Mouse (Mus musculus) megakaryocyte-erythroid progenitor cell, adult 5 weeks (primary cell): ENCODE results near the gene Gm17387. TPM values are rescaled to one million over a fixed set of nuclear protein-coding genes. Genes with fewer than 3 reads are reported as not detected.

Experiments
- polyA plus RNA-seq: library from polyadenylated mRNA; stranded (reverse); fragments of >175 nt; gene quantifications from 2 replicates; pipeline ENCODE4 v1.2.3, GENCODE M21; 2012

Gene Gm17387
- polyA plus RNA-seq = not detected in 2 replicates

GRCm38 (mm10) chr7:141028831-141029230 lies at the start of gene Gm17387:
Gm17387 (plus strand) TSS chr7:141029131.

GRCm38 (mm10) chr7:141010593-141010992 lies 18.3 kb upstream of the Gm17387 start, which contains the start of gene Ifitm3:
Ifitm3 (minus strand) TSS chr7:141010770.

DNA sequence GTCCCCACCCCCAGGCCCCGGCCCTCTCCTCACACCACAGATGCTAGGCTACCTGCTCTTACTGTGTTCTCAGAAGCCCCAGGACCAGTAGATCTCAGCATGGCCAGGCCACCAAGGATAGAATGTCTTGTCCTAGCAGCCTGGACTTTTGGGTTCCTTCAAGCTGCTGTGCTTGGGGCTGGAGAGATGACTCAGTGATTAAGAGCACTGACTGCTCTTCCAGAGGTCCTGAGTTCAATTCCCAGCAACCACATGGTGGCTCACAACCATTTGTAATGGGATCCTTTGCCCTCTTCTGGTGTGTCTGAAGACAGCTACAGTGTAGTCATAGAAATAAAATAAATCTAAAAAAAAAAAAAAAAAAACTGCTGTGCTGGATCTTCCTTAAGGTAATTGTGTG lies 11.1 kb upstream of the Gm17387 start, which contains the start of gene Ifitm6:
Ifitm6 (minus strand) TSS at position 101 of the 400 bp plus-strand sequence.

GRCm38 (mm10) chr7:141060426-141061242 lies 31.7 kb downstream of the Gm17387 start, which contains the start of gene B4galnt4:
B4galnt4 (plus strand) TSS chr7:141061104.

DNA sequence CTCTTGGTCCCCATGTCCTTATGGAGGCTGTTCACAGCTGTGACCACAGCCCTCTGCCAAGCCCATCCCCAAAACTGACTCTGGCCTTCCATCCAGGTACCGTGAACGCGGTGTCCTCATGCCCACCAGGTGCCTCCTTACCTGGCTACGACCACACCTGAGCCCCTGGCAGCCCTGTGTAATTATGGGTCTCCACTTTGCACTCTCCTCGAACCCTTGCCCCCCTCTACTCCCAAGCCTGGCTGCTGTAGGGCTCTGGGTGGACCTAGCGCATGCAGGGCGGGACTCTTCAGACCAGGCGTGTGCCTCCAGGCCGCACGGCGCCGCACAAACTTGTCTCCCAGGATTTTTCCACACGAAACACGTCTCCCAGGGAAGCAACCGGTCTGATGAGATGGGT lies 48.9 kb downstream of the Gm17387 start, which contains the start of gene Pkp3:
Pkp3 (plus strand) TSS at position 378 of the 400 bp plus-strand sequence.

Other genes with a start within 250 kb of the Gm17387 start
- 0.08 and 2.4 TPM in 2 replicates for gene Syce1, start 241.3 kb upstream of the Gm17387 start, polyA plus RNA-seq
- gene Zfp941, start 207.0 kb upstream of the Gm17387 start, polyA plus RNA-seq = 0.04 TPM in 1 of 2 replicates, not detected in the other
- not detected in 2 replicates for gene Urah, start 194.1 kb upstream of the Gm17387 start, polyA plus RNA-seq
- not detected in 2 replicates for gene Scgb1c1, start 183.6 kb upstream of the Gm17387 start, polyA plus RNA-seq
- not detected in 2 replicates for gene Odf3, start 181.3 kb upstream of the Gm17387 start, polyA plus RNA-seq
- gene Gm45785, start 172.8 kb upstream of the Gm17387 start, polyA plus RNA-seq = 3.4 and 3.5 TPM in 2 replicates
- 81.9 and 99.2 TPM in 2 replicates for gene Ric8a, start 172.2 kb upstream of the Gm17387 start, polyA plus RNA-seq
- gene Bet1l, start 171.6 kb upstream of the Gm17387 start, polyA plus RNA-seq = 12.2 and 15.3 TPM in 2 replicates
- gene Psmd13, start 147.2 kb upstream of the Gm17387 start, polyA plus RNA-seq = 72.0 and 88.0 TPM in 2 replicates
- 87.3 and 88.0 TPM in 2 replicates for gene Sirt3, start 146.8 kb upstream of the Gm17387 start, polyA plus RNA-seq
- not detected in 2 replicates for gene Cox8b, start 128.7 kb upstream of the Gm17387 start, polyA plus RNA-seq
- 0.11 and 0.89 TPM in 2 replicates for gene Nlrp6, start 108.2 kb upstream of the Gm17387 start, polyA plus RNA-seq
- gene Pgghg, start 87.7 kb upstream of the Gm17387 start, polyA plus RNA-seq = 12.1 and 13.0 TPM in 2 replicates
- gene Ifitm5, start 78.8 kb upstream of the Gm17387 start, polyA plus RNA-seq = 0.30 and 0.40 TPM in 2 replicates
- not detected in 2 replicates for gene Gm45717, start 73.2 kb upstream of the Gm17387 start, polyA plus RNA-seq
- gene Ifitm2, start 73.1 kb upstream of the Gm17387 start, polyA plus RNA-seq = 395 and 470 TPM in 2 replicates
- gene Ifitm1, start 61.9 kb upstream of the Gm17387 start, polyA plus RNA-seq = 21.2 and 24.3 TPM in 2 replicates
- gene Ifitm3, start 18.4 kb upstream of the Gm17387 start, polyA plus RNA-seq = 34.6 and 44.1 TPM in 2 replicates
- 2.4 and 4.7 TPM in 2 replicates for gene Ifitm6, start 11.2 kb upstream of the Gm17387 start, polyA plus RNA-seq
- gene B4galnt4, start 32.0 kb downstream of the Gm17387 start, polyA plus RNA-seq = 5.3 and 7.4 TPM in 2 replicates
- 5.2 and 6.1 TPM in 2 replicates for gene Pkp3, start 49.1 kb downstream of the Gm17387 start, polyA plus RNA-seq
- gene Sigirr, start 71.4 kb downstream of the Gm17387 start, polyA plus RNA-seq = 25.0 and 28.0 TPM in 2 replicates
- not detected in 2 replicates for gene Ano9, start 88.7 kb downstream of the Gm17387 start, polyA plus RNA-seq
- 57.1 and 69.8 TPM in 2 replicates for gene Ptdss2, start 93.3 kb downstream of the Gm17387 start, polyA plus RNA-seq
- 24.0 and 25.0 TPM in 2 replicates for gene Rnh1, start 143.7 kb downstream of the Gm17387 start, polyA plus RNA-seq
- 41.0 and 48.4 TPM in 2 replicates for gene Hras, start 164.9 kb downstream of the Gm17387 start, polyA plus RNA-seq
- gene Lrrc56, start 165.0 kb downstream of the Gm17387 start, polyA plus RNA-seq = 6.8 and 8.0 TPM in 2 replicates
- gene Lmntd2, start 184.9 kb downstream of the Gm17387 start, polyA plus RNA-seq = 0.20 and 0.49 TPM in 2 replicates
- 13.1 and 15.1 TPM in 2 replicates for gene Rassf7, start 186.7 kb downstream of the Gm17387 start, polyA plus RNA-seq
- gene Phrf1, start 199.7 kb downstream of the Gm17387 start, polyA plus RNA-seq = 130 and 156 TPM in 2 replicates
- 47.5 and 78.3 TPM in 2 replicates for gene Irf7, start 237.3 kb downstream of the Gm17387 start, polyA plus RNA-seq
- gene Cdhr5, start 247.7 kb downstream of the Gm17387 start, polyA plus RNA-seq = 0.04 TPM in 1 of 2 replicates, not detected in the other